Mouse (Mus musculus) adrenal gland, postnatal 4 days (tissue): Measurements from ENCODE around the gene Trex1. TPM values are rescaled to one million over a fixed set of nuclear protein-coding genes. Genes with fewer than 3 reads are reported as not detected.

ENCODE experiments used
- DNase-seq, 2 experiments: peaks; one replicate each; pipeline ENCODE4 v3.0.0; 2021 to 2022; ENCODE audit warnings: low spot score in 2 of 2, mixed read lengths in 2 of 2
- total RNA-seq, 2 experiments: library from RNA; stranded (reverse); gene quantifications; 2 replicates each; pipeline ENCODE4 v1.2.3; 2021

The Trex1 gene
- total RNA-seq, 2 experiments from 2014 or later = 21.6 to 23.6 TPM

- DNase-seq = peak in 1 of 2 experiments; percentile 0
Measured at GRCm38 (mm10) chr9:109052490-109053260, 6.9 kb downstream of the Trex1 start.

GRCm38 (mm10) chr9:109051651-109052489 lies 7.7 kb downstream of the Trex1 start:
- peak in 1 of 2 experiments; percentile 1 for DNase-seq

- peak in 1 of 2 experiments; percentile 1 for DNase-seq
Measured at GRCm38 (mm10) chr9:109051011-109051501, 8.5 kb downstream of the Trex1 start.

DNA sequence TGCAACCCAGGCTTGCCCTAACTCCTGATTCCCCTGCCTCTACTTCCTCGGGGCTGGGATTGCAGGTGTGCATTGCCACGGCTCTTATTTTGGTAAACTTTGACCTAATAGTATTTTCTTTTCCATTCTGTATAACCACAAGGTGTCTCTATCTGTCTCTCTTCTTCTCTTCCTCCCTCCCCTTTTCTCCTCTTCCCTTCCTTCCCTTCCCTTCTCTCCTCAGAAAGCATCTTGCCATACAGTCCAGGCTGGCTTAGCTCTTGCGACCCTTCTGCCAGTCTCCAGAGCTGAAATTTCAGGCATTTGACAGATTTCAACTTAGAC lies 8.9 kb downstream of the Trex1 start:
- no peak for DNase-seq

- DNase-seq = peak in 1 of 2 experiments; percentile 1
Measured at GRCm38 (mm10) chr9:109049996-109050673, 9.4 kb downstream of the Trex1 start.

GRCm38 (mm10) chr9:109049316-109049715 lies 10.2 kb downstream of the Trex1 start:
- no peak for DNase-seq

- DNase-seq = no peak
Measured at GRCm38 (mm10) chr9:109046306-109046705, 13.2 kb downstream of the Trex1 start.

DNA sequence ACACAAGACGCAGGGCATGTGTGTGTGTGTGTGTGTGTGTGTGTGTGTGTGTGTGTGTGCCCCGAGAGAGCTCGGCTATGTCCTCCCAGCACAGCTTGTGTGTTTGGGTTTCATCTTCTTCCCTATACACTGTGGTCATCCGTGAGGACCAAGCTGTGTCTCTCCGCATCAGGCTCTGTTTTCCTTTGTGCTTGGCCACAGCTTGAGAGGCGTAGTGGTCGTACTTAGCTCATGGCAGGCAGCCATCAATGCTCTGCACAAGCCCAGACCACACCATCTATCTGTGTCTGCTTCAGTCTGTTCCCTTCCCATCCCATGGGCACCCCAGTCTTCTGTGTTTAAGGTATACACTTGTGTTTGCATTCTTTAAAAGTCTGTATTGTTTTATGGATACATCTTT lies 18.2 kb downstream of the Trex1 start:
- DNase-seq = no peak

DNA sequence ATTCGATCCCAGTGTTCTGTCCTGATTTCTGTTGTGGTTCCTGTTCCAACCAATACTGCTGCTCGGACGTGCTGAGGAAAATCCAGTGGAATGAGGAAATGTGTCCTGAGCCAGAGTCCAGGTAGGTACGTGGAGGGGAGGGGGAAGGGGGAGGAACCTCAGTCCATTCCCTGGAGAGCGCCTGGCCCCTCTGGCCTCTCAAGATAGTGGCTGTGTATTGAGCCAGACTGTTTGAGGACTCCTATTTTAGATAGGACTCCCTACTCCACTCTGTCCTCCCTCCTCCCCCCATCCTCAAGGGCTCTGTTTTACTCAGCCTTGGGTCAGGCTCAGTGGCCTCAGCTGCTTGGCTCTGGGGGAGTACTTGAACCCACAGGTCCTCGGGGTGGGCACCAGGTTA lies 18.6 kb downstream of the Trex1 start:
- no peak for DNase-seq

GRCm38 (mm10) chr9:109040216-109040615 lies 19.3 kb downstream of the Trex1 start:
- DNase-seq = no peak

GRCm38 (mm10) chr9:109039681-109040080 lies 19.9 kb downstream of the Trex1 start:
- no peak for DNase-seq

GRCm38 (mm10) chr9:109038901-109039364 lies 20.6 kb downstream of the Trex1 start:
- no peak for DNase-seq

- peak; percentile 63 to 76 for DNase-seq
Measured at GRCm38 (mm10) chr9:109038086-109038895, 21.2 kb downstream of the Trex1 start, which contains the start of gene Shisa5. TSS of gene Shisa5 (plus strand) at chr9:109038565.

DNA sequence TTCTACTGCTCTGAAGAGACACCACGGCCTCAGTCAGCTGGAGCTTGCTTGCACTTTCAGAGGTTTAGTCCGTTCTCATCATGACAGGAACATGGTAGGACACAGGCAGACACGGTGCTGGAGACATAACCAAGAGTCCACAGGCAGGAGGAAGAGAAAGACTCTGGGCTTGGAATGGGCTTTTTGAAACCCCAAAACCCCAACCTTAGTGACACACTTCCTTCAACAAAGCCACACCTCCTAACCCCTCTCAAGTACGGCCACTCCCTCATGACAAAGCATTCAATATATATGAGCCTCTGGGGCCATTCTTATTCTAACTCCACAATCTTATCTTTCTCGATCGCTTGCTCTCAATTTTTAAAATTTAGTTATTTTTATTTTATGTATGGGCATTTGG lies 27.1 kb downstream of the Trex1 start:
- no peak for DNase-seq

DNA sequence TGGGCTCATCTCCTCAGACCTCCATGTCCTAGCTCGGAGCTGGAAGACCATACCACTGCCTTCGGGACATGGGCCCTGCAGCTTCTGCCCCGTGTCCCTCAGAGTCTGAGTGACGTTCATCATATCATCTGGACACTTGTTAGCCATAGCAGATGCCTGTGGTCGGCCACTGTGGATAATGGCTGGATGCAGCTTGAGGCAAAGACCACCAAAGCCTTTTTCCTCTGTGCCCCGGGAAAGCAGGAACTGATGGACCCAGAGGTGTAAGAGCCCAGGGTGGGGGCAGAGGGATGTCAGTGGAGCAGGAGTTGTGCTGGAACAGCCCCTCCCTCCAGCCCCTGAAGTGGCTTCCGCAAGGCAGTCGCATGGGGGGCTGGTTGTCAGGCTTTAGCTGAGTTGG lies 27.8 kb downstream of the Trex1 start:
- no peak for DNase-seq

DNA sequence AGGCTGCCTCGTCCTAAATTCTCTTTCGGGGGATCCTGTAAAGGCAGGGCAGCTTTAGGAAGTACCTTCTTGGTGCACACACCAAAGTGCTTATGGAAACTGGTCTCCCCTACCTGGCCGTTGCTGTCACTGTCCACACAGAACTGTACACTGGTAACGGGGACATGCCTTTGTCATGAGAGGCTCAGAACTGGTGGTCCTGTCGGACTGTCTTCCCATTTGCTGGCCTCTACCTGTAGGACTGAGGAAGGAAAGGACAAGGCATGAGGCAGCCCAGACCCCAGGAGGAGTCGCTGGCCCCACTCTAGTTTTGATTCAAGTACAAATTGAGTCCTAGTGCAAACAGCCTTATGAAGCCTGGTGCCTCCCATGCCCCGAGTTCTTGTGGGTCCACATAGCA lies 28.5 kb downstream of the Trex1 start:
- no peak for DNase-seq

GRCm38 (mm10) chr9:109030312-109030711 lies 29.2 kb downstream of the Trex1 start:
- no peak for DNase-seq

DNA sequence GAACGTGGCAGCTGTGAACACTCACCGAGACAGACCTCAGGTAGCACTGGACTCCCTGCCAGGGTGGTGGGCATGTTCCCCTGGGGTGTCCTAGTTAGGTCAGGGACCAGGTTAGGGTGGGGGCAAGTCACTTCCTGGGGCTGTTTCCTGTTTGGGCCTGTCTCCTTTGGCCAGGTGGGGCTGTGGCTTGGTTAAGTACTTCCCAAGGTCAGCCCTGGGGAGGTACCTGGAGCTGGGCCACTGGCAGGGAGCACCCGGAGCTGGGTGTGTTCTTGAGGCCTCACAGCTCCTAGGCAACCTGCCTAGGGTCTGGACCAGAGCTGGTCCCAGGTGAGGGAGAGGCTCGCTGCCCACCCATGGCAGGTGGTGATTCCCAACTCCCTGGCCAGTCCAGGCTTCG lies 30.6 kb downstream of the Trex1 start:
- DNase-seq = no peak

DNA sequence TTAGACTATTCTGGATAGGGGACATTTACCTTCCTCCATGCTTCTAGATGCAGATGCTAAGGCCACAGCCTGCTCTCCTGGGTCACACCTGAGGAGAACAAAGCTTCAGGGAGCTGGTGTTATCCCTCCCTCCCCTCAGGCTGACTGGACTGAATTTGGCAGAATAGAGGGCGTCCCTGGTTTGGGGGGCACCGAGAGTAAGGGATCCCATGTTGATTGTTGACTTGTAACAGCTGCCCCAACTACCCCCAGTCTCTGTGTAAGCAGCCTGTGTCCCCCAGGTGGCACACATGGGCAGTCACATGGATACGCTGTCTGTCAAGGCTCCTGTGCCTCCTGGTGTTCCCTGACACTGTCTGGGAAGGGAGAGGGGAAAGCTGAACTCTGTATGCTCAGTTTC lies 31.1 kb downstream of the Trex1 start:
- DNase-seq = no peak

GRCm38 (mm10) chr9:109027521-109027920 lies 32.0 kb downstream of the Trex1 start:
- no peak for DNase-seq
